Mouse (Mus musculus): ENCODE data around the gene Olfr803. TPM values are rescaled to one million over a fixed set of nuclear protein-coding genes. Genes with fewer than 3 reads are reported as not detected.

Gene Olfr803
- not detected for polyA plus RNA-seq (2017; shearing (Covaris generic))

DNA sequence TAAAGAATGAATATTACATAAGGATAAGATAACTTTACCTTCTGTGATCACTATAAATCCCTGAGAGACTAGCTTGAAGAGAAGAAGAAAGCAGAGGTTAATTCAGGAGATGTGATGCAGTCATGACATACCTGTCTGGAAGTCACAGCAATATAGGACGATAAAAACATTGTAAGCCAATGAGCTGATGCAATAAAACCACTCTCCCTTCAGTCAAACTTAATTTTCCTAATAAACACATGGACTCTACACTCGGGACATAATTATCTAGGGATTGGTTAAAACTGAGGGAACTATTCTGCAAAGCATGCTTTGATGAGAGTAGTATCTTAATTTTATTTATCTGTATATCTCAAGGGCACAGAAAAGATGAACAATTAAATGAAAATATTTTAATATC, at the start of gene Olfr803:
Gene Olfr803, minus strand, starts transcription at position 101 of the 400 bp plus-strand sequence.

GRCm38 (mm10) chr10:129741821-129742220, 47.7 kb upstream of the Olfr803 start, which contains the start of gene Olfr806:
Olfr806 (minus strand) TSS chr10:129741921.

GRCm38 (mm10) chr10:129729275-129729674, 35.2 kb upstream of the Olfr803 start, which contains the start of gene Olfr805:
Olfr805 (minus strand) TSS chr10:129729375.

DNA sequence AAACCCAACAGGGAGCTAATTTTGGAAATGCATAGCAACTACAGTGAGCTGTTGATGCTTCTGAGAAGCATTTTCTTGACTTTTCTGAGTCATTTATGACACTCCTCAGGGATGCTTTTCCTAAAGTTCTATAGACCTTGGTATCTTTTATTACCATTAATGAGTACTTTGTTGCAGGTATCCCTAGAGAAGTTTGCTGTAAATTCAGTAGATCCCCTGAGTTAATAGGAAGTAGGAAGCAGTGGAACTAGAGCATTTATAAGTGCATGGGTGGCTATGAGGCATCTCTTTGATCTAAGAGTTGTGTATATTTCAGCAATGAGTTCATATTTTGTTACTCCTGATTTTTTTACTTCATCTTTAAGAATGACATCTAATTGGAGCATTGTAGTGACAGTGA, 8.8 kb upstream of the Olfr803 start, which contains the start of gene Olfr804:
Gene Olfr804, plus strand, starts transcription at position 301 of the 400 bp plus-strand sequence.

GRCm38 (mm10) chr10:129688069-129688468, 6.0 kb downstream of the Olfr803 start, which contains the start of gene Olfr802:
Olfr802 (minus strand) TSS chr10:129688169.

DNA sequence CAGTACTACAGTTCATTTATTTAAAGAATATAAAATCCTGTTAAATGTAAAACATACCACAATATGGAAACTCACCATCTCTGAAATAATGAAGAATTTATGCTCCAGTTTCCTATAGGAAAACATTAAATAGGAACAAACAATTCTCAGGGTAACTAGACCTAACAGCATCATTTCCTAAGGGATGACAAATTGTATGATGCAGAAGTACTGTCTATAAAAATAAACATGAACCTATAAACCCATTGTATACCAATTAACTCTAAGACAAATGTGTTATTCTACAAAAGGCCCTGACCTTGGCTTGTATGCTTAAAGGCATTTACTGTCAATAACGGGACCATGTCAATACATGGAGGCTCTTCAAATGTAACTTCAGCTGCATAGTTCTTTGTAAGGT, 20.3 kb downstream of the Olfr803 start, which contains the start of gene Olfr801:
Gene Olfr801, minus strand, starts transcription at position 101 of the 400 bp plus-strand sequence.

DNA sequence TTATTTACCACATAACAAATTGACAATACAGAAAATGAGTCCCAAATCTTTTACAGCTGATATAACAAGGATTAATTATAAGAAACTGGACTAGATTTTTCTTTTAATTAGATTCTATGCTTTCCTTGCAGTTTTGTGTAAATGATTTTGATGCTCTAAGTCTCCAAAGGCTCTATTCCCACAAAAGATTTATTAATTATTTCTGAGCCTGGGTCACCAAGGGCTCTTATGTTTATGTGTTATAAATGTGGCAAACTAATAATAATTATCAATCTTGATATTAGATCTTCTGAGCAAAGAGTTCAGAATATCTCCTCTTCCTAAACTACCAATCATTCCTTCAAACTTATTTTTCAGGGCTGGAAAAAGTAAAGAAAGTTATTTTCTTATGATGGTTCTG, 36.7 kb downstream of the Olfr803 start, which contains the start of gene Olfr800:
Gene Olfr800, plus strand, starts transcription at position 301 of the 400 bp plus-strand sequence.

Other genes starting within 250 kb of the Olfr803 start
- gene Olfr787, start 232.4 kb downstream of the Olfr803 start, polyA plus RNA-seq (2017; shearing (Covaris generic)) = 0.34 TPM
- gene Olfr788, start 223.3 kb downstream of the Olfr803 start, polyA plus RNA-seq (2017; shearing (Covaris generic)) = not detected
- gene Olfr789, start 209.5 kb downstream of the Olfr803 start, polyA plus RNA-seq (2017; shearing (Covaris generic)) = not detected
- not detected for gene Olfr790, start 195.8 kb downstream of the Olfr803 start, polyA plus RNA-seq (2017; shearing (Covaris generic))
- gene Olfr791, start 172.5 kb downstream of the Olfr803 start, polyA plus RNA-seq (2017; shearing (Covaris generic)) = not detected
- not detected for gene Olfr792, start 155.1 kb downstream of the Olfr803 start, polyA plus RNA-seq (2017; shearing (Covaris generic))
- gene Olfr794, start 126.6 kb downstream of the Olfr803 start, polyA plus RNA-seq (2017; shearing (Covaris generic)) = not detected
- gene Olfr796, start 81.7 kb downstream of the Olfr803 start, polyA plus RNA-seq (2017; shearing (Covaris generic)) = not detected
- gene Olfr798, start 66.4 kb downstream of the Olfr803 start, polyA plus RNA-seq (2017; shearing (Covaris generic)) = 0.16 TPM
- gene Olfr799, start 56.8 kb downstream of the Olfr803 start, polyA plus RNA-seq (2017; shearing (Covaris generic)) = not detected
- not detected for gene Olfr800, start 36.6 kb downstream of the Olfr803 start, polyA plus RNA-seq (2017; shearing (Covaris generic))
- gene Olfr801, start 20.4 kb downstream of the Olfr803 start, polyA plus RNA-seq (2017; shearing (Covaris generic)) = not detected
- gene Olfr802, start 6.1 kb downstream of the Olfr803 start, polyA plus RNA-seq (2017; shearing (Covaris generic)) = not detected
- gene Olfr804, start 8.9 kb upstream of the Olfr803 start, polyA plus RNA-seq (2017; shearing (Covaris generic)) = not detected
- gene Olfr805, start 35.1 kb upstream of the Olfr803 start, polyA plus RNA-seq (2017; shearing (Covaris generic)) = not detected
- not detected for gene Olfr806, start 47.6 kb upstream of the Olfr803 start, polyA plus RNA-seq (2017; shearing (Covaris generic))
- gene Olfr807, start 63.5 kb upstream of the Olfr803 start, polyA plus RNA-seq (2017; shearing (Covaris generic)) = not detected
- gene Olfr808, start 71.2 kb upstream of the Olfr803 start, polyA plus RNA-seq (2017; shearing (Covaris generic)) = not detected
- not detected for gene Olfr809, start 80.4 kb upstream of the Olfr803 start, polyA plus RNA-seq (2017; shearing (Covaris generic))
- gene Olfr810, start 100.6 kb upstream of the Olfr803 start, polyA plus RNA-seq (2017; shearing (Covaris generic)) = not detected
- gene Olfr811, start 110.1 kb upstream of the Olfr803 start, polyA plus RNA-seq (2017; shearing (Covaris generic)) = not detected
- gene Olfr812, start 151.8 kb upstream of the Olfr803 start, polyA plus RNA-seq (2017; shearing (Covaris generic)) = 0.56 TPM
- gene Olfr813, start 161.1 kb upstream of the Olfr803 start, polyA plus RNA-seq (2017; shearing (Covaris generic)) = not detected
- gene Olfr814, start 185.6 kb upstream of the Olfr803 start, polyA plus RNA-seq (2017; shearing (Covaris generic)) = 0.09 TPM
- gene Olfr815, start 211.6 kb upstream of the Olfr803 start, polyA plus RNA-seq (2017; shearing (Covaris generic)) = not detected
- 0.34 TPM for gene Olfr816, start 221.3 kb upstream of the Olfr803 start, polyA plus RNA-seq (2017; shearing (Covaris generic))

Measured in naive thymus-derived CD4-positive, alpha-beta T cell, adult 5 months (primary cell).